Mouse (Mus musculus) kidney, embryonic 16.5 days (tissue): ENCODE results near the gene Rtl8c. TPM values are rescaled to one million over a fixed set of nuclear protein-coding genes. Genes with fewer than 3 reads are reported as not detected.
"Not testable (repeated sequence)": the region's sequence is repeated elsewhere in the genome, so short reads cannot be mapped to it uniquely, and the experiment has no call there.

Experiments used
- ATAC-seq: fragments of 200-750 bp; cut with Nextera tagmentation; 2 replicates; pipeline ENCODE4 v1.8.0; 2017; ENCODE audit warnings: moderate TSS enrichment; ENCODE audit not compliant: low FRiP score, low TSS enrichment
- H3K27ac ChIP-seq: fragments of 300-500 bp; sonication (generic); 2 replicates; pipeline ENCODE4 v1.5.1; 2014; ENCODE audit warnings: low read length
- H3K27me3 ChIP-seq: fragments of 300-500 bp; sonication (generic); 2 replicates; pipeline ENCODE4 v1.6.1; 2014; ENCODE audit warnings: low read length, control low read depth, mixed read lengths; ENCODE audit not compliant: insufficient read depth
- H3K36me3 ChIP-seq: fragments of 300-500 bp; sonication (generic); 2 replicates; pipeline ENCODE4 v1.6.1; 2014; ENCODE audit warnings: low read length, control low read depth, mixed read lengths; ENCODE audit not compliant: insufficient read depth
- H3K4me1 ChIP-seq: fragments of 300-500 bp; sonication (generic); 2 replicates; pipeline ENCODE4 v1.6.1; 2014; ENCODE audit warnings: low read length, control low read depth, mixed read lengths; ENCODE audit not compliant: insufficient read depth
- H3K4me2 ChIP-seq: fragments of 300-500 bp; sonication (generic); replicated peaks from 2 replicates; pipeline ENCODE4 v1.6.1; 2014; ENCODE audit warnings: low read depth, low read length
- H3K4me3 ChIP-seq: fragments of 300-500 bp; sonication (generic); 2 replicates; pipeline ENCODE4 v1.5.1; 2014; ENCODE audit warnings: mild to moderate bottlenecking, low read length
- H3K9ac ChIP-seq: fragments of 300-500 bp; sonication (generic); replicated peaks from 2 replicates; pipeline ENCODE4 v1.6.1; 2014; ENCODE audit warnings: low read length
- H3K9me3 ChIP-seq: fragments of 300-500 bp; sonication (generic); 2 replicates; pipeline ENCODE4 v1.6.1; 2016; ENCODE audit warnings: low read length, control low read depth
- WGBS: fragments of 180-500 bp; shearing (Covaris S2); extraction: QIAGEN DNeasy Blood & Tissue Kit; methylation state at CpG from one replicate; pipeline ENCODE4 v1.1.7; 2014; 5-methylcytosine and 5-hydroxymethylcytosine counted together
- polyA plus RNA-seq: library from polyadenylated mRNA; unstranded; fragments of >200 nt; fragmentation: Nextera tagmentation; extraction: Ambion mirVana; gene quantifications from 2 replicates; pipeline ENCODE4 v1.2.1, GENCODE M21; 2015

The Rtl8c gene
- polyA plus RNA-seq = 72.6 and 78.3 TPM in 2 replicates

DNA sequence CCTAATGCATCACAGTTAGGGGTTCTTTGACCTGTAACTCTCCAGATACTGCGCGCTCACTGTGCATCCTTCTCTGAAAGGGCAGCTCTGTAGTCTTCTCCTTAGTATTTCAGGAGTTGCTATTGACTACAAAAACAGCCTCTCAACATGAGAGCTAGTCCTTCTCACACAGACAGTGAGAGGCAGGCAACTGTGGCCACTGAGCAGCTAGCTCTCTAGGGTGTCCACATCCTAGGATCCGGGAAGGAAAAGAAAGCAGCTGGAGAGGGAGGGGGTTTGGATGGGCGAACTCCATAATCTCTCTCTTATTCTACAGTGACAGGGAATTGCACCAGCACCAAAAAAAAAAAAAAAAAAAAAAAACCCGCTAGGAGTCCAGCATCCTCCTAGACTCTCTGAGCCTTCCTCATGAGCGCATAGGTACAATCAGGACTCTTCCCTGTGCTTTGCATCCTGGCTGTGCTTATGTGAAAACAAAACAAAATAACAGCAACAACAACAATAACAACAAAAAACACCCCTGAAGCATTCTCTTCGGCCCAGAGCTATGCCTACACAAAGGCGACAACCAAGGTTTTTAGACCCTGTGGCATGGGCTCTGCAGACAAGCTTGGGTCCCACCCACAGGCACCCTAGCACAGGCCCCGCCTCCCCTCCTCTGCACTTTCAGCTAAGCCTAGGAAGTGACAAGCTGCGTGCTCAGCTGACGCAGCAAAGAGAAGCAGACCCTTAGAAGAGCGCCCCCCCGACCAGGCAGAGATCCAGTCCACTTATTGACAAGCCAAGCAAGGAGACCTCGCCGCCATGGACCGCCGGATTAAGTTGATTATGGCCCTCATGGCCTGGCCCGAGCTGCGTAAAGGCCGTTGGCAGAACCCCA is at the start of gene Rtl8c:
TSS of gene Rtl8c (plus strand) at position 791 of the 880 bp plus-strand sequence.
- H3K36me3 ChIP-seq = no peaks in the 10 kb centered on the region
- H3K9me3 ChIP-seq = no peaks in the 10 kb centered on the region
- 36% methylated on average over 19 of the region's 20 CpGs for WGBS
- peak within 1 kb of the TSS; percentile 54 for H3K4me3 ChIP-seq
- H3K27ac ChIP-seq = no peak within 1 kb of the TSS
- no peaks in the 10 kb centered on the region for H3K27me3 ChIP-seq
- H3K9ac ChIP-seq = peak within 1 kb of the TSS; percentile 65
- H3K4me2 ChIP-seq = peak within 1 kb of the TSS; percentile 54
- no peaks in the 10 kb centered on the region for H3K4me1 ChIP-seq
- ATAC-seq = peak; percentile 93

- H3K27ac ChIP-seq = no peak overlapping the region
Observed at GRCm38 (mm10) chrX:53579311-53579710, 28.5 kb upstream of the Rtl8c start.

DNA sequence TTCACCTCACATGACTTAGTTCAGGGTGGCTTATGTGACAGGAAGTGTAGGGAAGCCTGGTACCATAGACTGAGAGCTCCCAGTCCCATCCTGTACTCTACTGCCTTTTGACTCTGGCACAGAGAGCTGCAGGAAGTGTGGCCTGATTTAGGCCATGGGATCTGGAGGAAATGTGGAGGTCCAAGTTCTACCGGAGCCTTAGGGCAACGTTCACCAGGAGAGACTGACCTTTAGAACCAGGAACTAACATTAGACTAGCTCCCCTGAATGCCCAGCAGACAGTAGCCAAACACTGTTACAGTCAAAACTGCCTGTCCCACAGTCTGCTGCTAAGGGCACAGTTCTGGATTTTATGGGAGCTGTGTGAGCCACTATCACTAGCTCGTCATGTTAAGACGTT is 26.4 kb upstream of the Rtl8c start:
- H3K4me1 ChIP-seq, H3K4me3 ChIP-seq, H3K4me2 ChIP-seq, ATAC-seq, H3K9ac ChIP-seq, H3K27me3 ChIP-seq, H3K27ac ChIP-seq, H3K36me3 ChIP-seq, H3K9me3 ChIP-seq: not testable (repeated sequence)
- 79% methylated on average over 2 of the region's 4 CpGs for WGBS

More at GRCm38 (mm10) chrX:53579311-53579710, 28.5 kb upstream of the Rtl8c start:
- ATAC-seq = no peak
- Histone ChIP-seq H3K36me3 (no peaks in the 10 kb centered on the region), H3K4me3 (no peak overlapping the region), H3K27me3 (no peaks in the 10 kb centered on the region), H3K4me2 (no peak overlapping the region), H3K4me1 (no peaks in the 10 kb centered on the region), H3K9ac (no peak overlapping the region), H3K9me3 (no peaks in the 10 kb centered on the region)
- WGBS = 80% methylated on average over 1 of the region's 1 CpGs

- not testable (repeated sequence) for H3K27ac ChIP-seq, H3K4me1 ChIP-seq
- 71% methylated on average over 3 of the region's 4 CpGs for WGBS
Observed at GRCm38 (mm10) chrX:53583404-53583803, 24.4 kb upstream of the Rtl8c start.

DNA sequence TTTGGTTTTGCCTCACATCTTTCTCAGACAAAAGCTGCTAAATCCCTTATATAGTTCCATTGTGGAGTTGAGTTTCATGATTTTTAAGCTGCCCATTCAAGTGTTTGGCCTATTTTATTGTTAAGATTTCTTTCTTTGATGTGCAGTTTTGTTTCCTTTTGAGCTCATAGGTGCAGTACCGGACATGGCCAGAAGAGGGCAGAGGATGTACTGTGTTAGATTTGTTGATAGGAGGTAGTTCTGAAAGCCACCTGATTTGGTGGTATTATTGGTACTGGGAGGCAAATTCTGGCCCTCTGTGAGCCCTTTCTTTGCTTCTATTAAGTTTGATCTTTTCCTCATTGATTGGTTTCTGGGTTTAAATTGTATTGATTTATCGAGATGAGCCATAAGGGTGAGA is 7.8 kb upstream of the Rtl8c start:
- not testable (repeated sequence) for H3K27ac ChIP-seq, H3K9ac ChIP-seq, H3K9me3 ChIP-seq, H3K4me3 ChIP-seq, H3K4me1 ChIP-seq, H3K4me2 ChIP-seq, H3K36me3 ChIP-seq, ATAC-seq, H3K27me3 ChIP-seq
- WGBS = 5% methylated on average over 1 of the region's 2 CpGs

More at GRCm38 (mm10) chrX:53583404-53583803, 24.4 kb upstream of the Rtl8c start:
- H3K9me3 ChIP-seq, H3K27me3 ChIP-seq, H3K36me3 ChIP-seq, H3K4me3 ChIP-seq, H3K9ac ChIP-seq, H3K4me2 ChIP-seq: not testable (repeated sequence)
- ATAC-seq = peak; percentile 65; the same call in 1 of the 2 replicates

- not testable (repeated sequence) for H3K9ac ChIP-seq, H3K27me3 ChIP-seq, H3K4me1 ChIP-seq, H3K9me3 ChIP-seq, H3K27ac ChIP-seq, H3K4me3 ChIP-seq, ATAC-seq, H3K4me2 ChIP-seq, H3K36me3 ChIP-seq
- WGBS = 26% methylated on average over 1 of the region's 1 CpGs
Observed at GRCm38 (mm10) chrX:53606176-53606575, 1.7 kb upstream of the Rtl8c start.

DNA sequence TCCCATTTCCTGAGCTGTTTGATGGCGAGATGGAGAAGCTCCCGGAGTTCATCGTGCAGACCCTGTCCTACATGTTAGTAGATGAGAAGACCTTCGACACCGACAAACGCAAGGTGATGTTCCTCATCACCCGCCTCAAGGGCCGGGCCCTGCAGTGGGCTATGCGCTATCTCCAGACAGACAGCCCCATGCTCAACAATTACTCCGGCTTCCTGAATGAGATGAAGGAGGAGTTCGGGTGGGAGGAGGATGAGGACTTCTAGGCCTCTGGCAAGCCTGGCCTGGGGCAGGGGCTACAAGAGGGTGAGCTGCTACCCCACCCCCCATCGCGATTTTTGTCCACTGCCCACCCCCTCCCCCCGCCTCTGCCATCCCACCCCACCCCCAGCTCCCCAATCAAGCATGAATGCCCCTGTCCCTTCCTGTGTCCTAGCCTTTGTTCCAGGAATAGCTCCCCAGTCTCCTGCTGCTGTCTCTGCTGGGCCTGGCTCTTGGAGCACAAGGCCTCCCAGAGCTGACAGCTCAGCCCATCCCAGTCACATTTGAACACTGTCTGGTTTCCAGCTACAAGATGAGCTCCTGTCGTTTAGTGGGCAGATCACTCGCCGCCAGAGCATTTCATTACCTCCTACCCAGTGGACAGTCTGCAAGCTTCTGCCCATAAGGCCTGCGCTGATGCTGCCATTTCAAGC is 436 bp downstream of the Rtl8c start:
- H3K9ac ChIP-seq = peak overlapping the region; percentile 65
- peak overlapping the region; percentile 54 for H3K4me2 ChIP-seq
- H3K27me3 ChIP-seq = no peaks in the 10 kb centered on the region
- WGBS = 32% methylated on average over 15 of the region's 18 CpGs
- no peaks in the 10 kb centered on the region for H3K9me3 ChIP-seq
- H3K27ac ChIP-seq = no peak overlapping the region
- H3K36me3 ChIP-seq = no peaks in the 10 kb centered on the region
- H3K4me3 ChIP-seq = peak overlapping the region; percentile 54
- ATAC-seq = peak; percentile 78
- H3K4me1 ChIP-seq = no peaks in the 10 kb centered on the region

DNA sequence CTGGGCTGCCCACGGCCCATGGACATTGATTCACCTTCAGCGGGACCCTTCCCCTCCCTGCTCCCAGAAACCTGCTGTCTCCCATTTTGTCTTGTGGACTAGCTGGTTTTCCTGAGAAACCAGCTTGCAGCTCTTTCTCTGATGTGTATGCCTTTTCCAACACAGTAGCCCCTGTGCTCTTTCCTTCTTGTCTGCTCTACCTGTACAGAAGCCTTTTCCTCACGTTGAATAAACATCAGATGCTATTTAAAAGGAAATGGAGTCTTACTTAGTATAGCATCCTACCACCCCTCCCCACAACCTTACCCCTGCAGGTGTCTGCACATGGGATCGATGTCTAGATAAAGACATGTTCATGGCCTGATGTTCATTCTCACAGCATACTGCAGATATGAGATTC is 1.0 kb downstream of the Rtl8c start, which contains the start of gene Gm14597:
TSS of gene Gm14597 (minus strand) at position 101 of the 400 bp plus-strand sequence.
- Histone ChIP-seq H3K4me2 (peak within 1 kb of the TSS; percentile 54), H3K4me3 (peak within 1 kb of the TSS; percentile 54), H3K9ac (peak within 1 kb of the TSS; percentile 65)
- not testable (repeated sequence) for H3K27me3 ChIP-seq, H3K36me3 ChIP-seq, H3K4me1 ChIP-seq, H3K9me3 ChIP-seq, H3K27ac ChIP-seq, ATAC-seq
- 82% methylated on average over 2 of the region's 4 CpGs for WGBS

- Histone ChIP-seq H3K9me3 (no peaks in the 10 kb centered on the region), H3K4me3 (no peak overlapping the region), H3K4me2 (no peak overlapping the region), H3K9ac (no peak overlapping the region), H3K27ac (no peak overlapping the region), H3K27me3 (no peaks in the 10 kb centered on the region), H3K4me1 (no peaks in the 10 kb centered on the region), H3K36me3 (no peaks in the 10 kb centered on the region)
- no peak for ATAC-seq
- 1% methylated on average over 3 of the region's 3 CpGs for WGBS
Observed at GRCm38 (mm10) chrX:53610571-53610970, 2.7 kb downstream of the Rtl8c start.

- not testable (repeated sequence) for H3K27ac ChIP-seq, H3K4me2 ChIP-seq, H3K4me1 ChIP-seq, H3K9me3 ChIP-seq, H3K27me3 ChIP-seq, ATAC-seq, H3K9ac ChIP-seq, H3K36me3 ChIP-seq, H3K4me3 ChIP-seq
Observed at GRCm38 (mm10) chrX:53611395-53611794, 3.6 kb downstream of the Rtl8c start.
